In the genomic region with DNA sequence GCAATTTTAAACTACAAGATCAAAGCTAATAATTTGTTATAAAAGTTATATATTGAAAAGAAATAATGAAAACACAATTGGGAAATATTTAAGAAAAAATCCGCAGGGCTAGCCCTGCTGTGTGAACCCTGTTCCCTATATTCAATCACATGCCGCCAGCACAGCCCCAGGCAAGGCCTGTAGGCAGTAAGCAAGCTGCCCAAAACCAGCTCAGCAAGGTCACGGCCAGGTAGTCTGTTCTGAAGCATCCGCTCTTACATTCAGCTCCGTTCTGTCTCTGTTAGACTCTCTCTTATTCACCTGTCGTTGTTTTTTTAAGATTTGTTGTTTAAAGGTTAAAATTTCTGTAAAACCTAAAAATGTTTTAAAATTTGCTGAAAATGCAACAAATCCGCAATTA, we compare ENCODE assay signal across 29 mouse cellular contexts.
DNase-seq lines count a peak whose midpoint lies in the region; ATAC-seq and TF ChIP-seq lines count a peak whose summit lies in the region.
"Had no signal": no experiment of that assay in that cellular context is flagged by ENCODE, and none has a peak within 500 bp of the region (broad histone marks: within the 10 kb centered on the region; RNA-seq: fewer than 3 reads in every experiment).

No protein-coding gene starts in this region.

- H3K4me2 ChIP-seq in midbrain, embryonic 11.5 days: no peak overlapping the region
- no peak overlapping the region for H3K4me2 ChIP-seq in midbrain, embryonic 13.5 days (replicated peaks)
- no peak overlapping the region for H3K4me2 ChIP-seq in forebrain, embryonic 14.5 days (ENCODE audit: low read length)
- H3K4me2 ChIP-seq: forebrain, embryonic 13.5 days; heart, embryonic 12.5 days; hindbrain, embryonic 15.5 days; liver, embryonic 15.5 days; lung, embryonic 14.5 days; neural tube, embryonic 15.5 days had no signal

- no peak for ATAC-seq in cerebellum, adult (ENCODE audit: insufficient number of reproducible peaks, low FRiP score, low TSS enrichment)
- no peak for ATAC-seq in midbrain, embryonic 11.5 days (ENCODE audit: low FRiP score)
- ATAC-seq in midbrain, embryonic 13.5 days: no peak
- ATAC-seq in forebrain, embryonic 14.5 days: no peak
- ATAC-seq: inflammation-experienced regulatory T-cells, adult 6 months; Patski had no signal

- 92% methylated on average over 7 of the region's 7 CpGs for WGBS in midbrain, embryonic 11.5 days
- 94% methylated on average over 7 of the region's 7 CpGs for WGBS in midbrain, embryonic 13.5 days
- WGBS in cerebellum, adult 2 months: 43% methylated on average over 7 of the region's 7 CpGs
- WGBS in forebrain, embryonic 14.5 days: 97% methylated on average over 7 of the region's 7 CpGs

- no peak for TF ChIP-seq CTCF in cerebellum, adult 2 months (IDR thresholded peaks at IDR 0.05; ENCODE audit: borderline replicate concordance, insufficient read depth, low read depth, low read length)

- H3K4me3 ChIP-seq in midbrain, embryonic 11.5 days (ENCODE audit: low read depth, low read length): no peak overlapping the region
- no peak overlapping the region for H3K4me3 ChIP-seq in midbrain, embryonic 13.5 days (replicated peaks)
- H3K4me3 ChIP-seq in cerebellum, adult 2 months (replicated peaks; ENCODE audit: insufficient read depth, low read depth, low read length): no peak overlapping the region
- no peak overlapping the region for H3K4me3 ChIP-seq in forebrain, embryonic 14.5 days (ENCODE audit: low read depth, low read length)
- H3K4me3 ChIP-seq: forebrain, embryonic 13.5 days; heart, embryonic 12.5 days; hindbrain, embryonic 10.5 days; hindbrain, embryonic 15.5 days; liver, embryonic 15.5 days; neural tube, embryonic 15.5 days had no signal

- H3K27ac ChIP-seq in midbrain, embryonic 11.5 days (ENCODE audit: low read depth, low read length): no peak overlapping the region
- H3K27ac ChIP-seq in midbrain, embryonic 13.5 days: no peak overlapping the region
- no peak overlapping the region for H3K27ac ChIP-seq in cerebellum, adult 2 months (ENCODE audit: insufficient read depth, low read length)
- no peak overlapping the region; the same call in 1 of the 2 replicates for H3K27ac ChIP-seq in forebrain, embryonic 14.5 days (ENCODE audit: low read depth, low read length)
- H3K27ac ChIP-seq: forebrain, embryonic 13.5 days; hindbrain, embryonic 10.5 days; hindbrain, embryonic 15.5 days; liver, embryonic 15.5 days; neural tube, embryonic 15.5 days had no signal

- no peak for TF ChIP-seq POLR2A in cerebellum, adult 2 months (IDR thresholded peaks at IDR 0.05; ENCODE audit: borderline replicate concordance, insufficient read depth, low read length)

- no peaks in the 10 kb centered on the region for H3K27me3 ChIP-seq in midbrain, embryonic 11.5 days (ENCODE audit: control insufficient read depth, insufficient read depth, low read length)
- no peaks in the 10 kb centered on the region for H3K27me3 ChIP-seq in midbrain, embryonic 13.5 days
- H3K27me3 ChIP-seq in cerebellum, adult 2 months (ENCODE audit: control insufficient read depth, insufficient read depth, low read length): no peaks in the 10 kb centered on the region
- H3K27me3 ChIP-seq in forebrain, embryonic 14.5 days (replicated peaks; ENCODE audit: control insufficient read depth, insufficient read depth, low read length): no peaks in the 10 kb centered on the region
- H3K27me3 ChIP-seq: forebrain, embryonic 13.5 days; heart, embryonic 12.5 days; hindbrain, embryonic 15.5 days; liver, embryonic 15.5 days; neural tube, embryonic 15.5 days; Patski had no signal

- peak; percentile 34 for DNase-seq in cerebellum, adult 11-12 months
- peak; percentile 75 for DNase-seq in midbrain, embryonic 11.5 days (ENCODE audit: low spot score, missing footprints)
- peak; percentile 49 to 50 for DNase-seq in cerebellum, adult 2 months
- DNase-seq in cerebellum, postnatal 14 days: peak; percentile 45 to 60
- DNase-seq in forebrain, embryonic 14.5 days (ENCODE audit: low spot score): no peak
- DNase-seq in heart, postnatal 4 days: no peak
- DNase-seq: adrenal gland, postnatal 25 days; gastrocnemius, postnatal 14 days; heart, adult 18-20 months; kidney, adult 18-20 months; kidney, postnatal 36 days; layer of hippocampus, postnatal 36 days; liver; lung, embryonic 14.5 days; lung, postnatal 14 days; right cerebral cortex, postnatal 25 days; spleen, adult 18-20 months; thymus, adult 2 months; thymus, postnatal 36 days had no signal

- no peaks in the 10 kb centered on the region for H3K4me1 ChIP-seq in midbrain, embryonic 11.5 days (ENCODE audit: control insufficient read depth, insufficient read depth, low read length)
- no peaks in the 10 kb centered on the region for H3K4me1 ChIP-seq in midbrain, embryonic 13.5 days (replicated peaks)
- peaks cover 15% of the 10 kb centered on the region for H3K4me1 ChIP-seq in cerebellum, adult 2 months (ENCODE audit: control insufficient read depth, insufficient read depth, low read length)
- no peaks in the 10 kb centered on the region for H3K4me1 ChIP-seq in forebrain, embryonic 14.5 days (ENCODE audit: control insufficient read depth, insufficient read depth, low read length)
- H3K4me1 ChIP-seq: forebrain, embryonic 13.5 days; heart, embryonic 12.5 days; hindbrain, embryonic 10.5 days; hindbrain, embryonic 15.5 days; liver, embryonic 15.5 days; neural tube, embryonic 15.5 days had no signal

- peaks cover 26% of the 10 kb centered on the region for H3K36me3 ChIP-seq in midbrain, embryonic 11.5 days (ENCODE audit: control insufficient read depth, insufficient read depth, low read length)
- peaks cover 91% of the 10 kb centered on the region for H3K36me3 ChIP-seq in midbrain, embryonic 13.5 days
- peaks cover 87% of the 10 kb centered on the region for H3K36me3 ChIP-seq in forebrain, embryonic 14.5 days (ENCODE audit: control insufficient read depth, insufficient read depth, low read length)

- no peaks in the 10 kb centered on the region for H3K9me3 ChIP-seq in midbrain, embryonic 11.5 days (ENCODE audit: control insufficient read depth, low read length)
- H3K9me3 ChIP-seq in midbrain, embryonic 13.5 days: no peaks in the 10 kb centered on the region
- no peaks in the 10 kb centered on the region for H3K9me3 ChIP-seq in forebrain, embryonic 14.5 days (replicated peaks; ENCODE audit: control insufficient read depth, low read length)
- H3K9me3 ChIP-seq: forebrain, embryonic 13.5 days; heart, embryonic 12.5 days; hindbrain, embryonic 10.5 days; hindbrain, embryonic 15.5 days; liver, embryonic 15.5 days; neural tube, embryonic 15.5 days had no signal

- no peak overlapping the region for H3K9ac ChIP-seq in midbrain, embryonic 11.5 days (ENCODE audit: low read length)
- no peak overlapping the region for H3K9ac ChIP-seq in midbrain, embryonic 13.5 days (replicated peaks)
- no peak overlapping the region for H3K9ac ChIP-seq in forebrain, embryonic 14.5 days (ENCODE audit: low read length)
- H3K9ac ChIP-seq: forebrain, embryonic 13.5 days; heart, embryonic 12.5 days; hindbrain, embryonic 15.5 days; liver, embryonic 15.5 days; lung, embryonic 14.5 days; neural tube, embryonic 15.5 days had no signal

Comparison
In these comparisons a context has a peak if more than half of its experiments do, and no peak if none do; other contexts are left out.
1. DNase-seq: peak in cerebellum, adult 11-12 months (single experiment), midbrain, embryonic 11.5 days (single experiment), cerebellum, adult 2 months (2 of 2) and cerebellum, postnatal 14 days (2 of 2); none in forebrain, embryonic 14.5 days (single experiment) and heart, postnatal 4 days (single experiment).